11 mouse cellular contexts compared by ENCODE assay signal in the genomic region with DNA sequence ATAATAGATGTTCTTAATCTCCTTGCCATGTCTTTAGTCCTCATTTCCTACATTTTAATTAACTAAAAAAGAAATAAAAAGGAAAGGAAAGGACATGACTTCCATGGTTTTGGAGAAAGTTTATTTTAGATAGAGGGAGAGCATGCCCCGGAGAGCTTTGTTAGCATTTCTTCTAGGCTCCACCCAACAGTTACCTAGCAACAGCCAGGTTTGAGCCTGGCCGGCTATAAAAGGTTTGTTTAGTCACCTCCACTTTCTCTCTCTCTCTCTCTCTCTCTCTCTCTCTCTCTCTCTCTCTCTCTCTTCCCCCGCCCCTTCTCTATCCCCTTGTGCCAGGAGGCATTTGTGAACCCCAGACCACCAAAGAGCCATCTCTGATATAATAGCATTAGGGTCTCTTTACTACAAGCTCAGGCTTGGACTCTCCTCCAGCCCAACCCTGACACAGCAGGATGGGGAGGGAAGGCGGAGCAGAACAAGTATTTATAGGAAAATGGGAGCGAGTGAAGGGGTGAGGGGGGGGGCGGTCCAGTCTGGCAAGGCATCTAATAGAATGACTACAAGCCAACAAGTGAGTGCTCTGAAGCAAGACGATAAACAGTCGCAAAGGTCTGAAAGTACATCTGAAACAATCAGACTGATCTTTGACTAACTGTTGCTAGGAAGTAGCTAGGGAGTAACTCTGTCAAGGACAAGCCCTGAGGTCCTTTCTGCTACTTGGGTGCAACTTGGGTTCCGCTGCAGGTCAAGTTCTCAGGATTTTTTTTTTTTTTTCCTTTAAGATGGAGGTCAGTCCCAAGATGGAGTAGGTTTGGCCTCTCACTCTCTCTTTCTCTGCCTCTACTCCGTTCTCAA. TPM values are rescaled to one million over a fixed set of nuclear protein-coding genes. Genes with fewer than 3 reads are reported as not detected.
DNase-seq lines count a peak whose midpoint lies in the region; ATAC-seq and TF ChIP-seq lines count a peak whose summit lies in the region.
"Had no signal": no experiment of that assay in that cellular context is flagged by ENCODE, and none has a peak within 500 bp of the region (broad histone marks: within the 10 kb centered on the region; RNA-seq: fewer than 3 reads in every experiment).

No protein-coding gene starts in this region.

- ATAC-seq in forebrain, embryonic 12.5 days (ENCODE audit: low FRiP score), result no peak
- ATAC-seq in forebrain, embryonic 16.5 days, result no peak
- ATAC-seq in liver, postnatal 0 days, result no peak
- 0 out of 2 replicates have a peak, but pooled peaks have one; percentile 28 for ATAC-seq in intestine, embryonic 14.5 days (replicated peaks; ENCODE audit: low FRiP score, low TSS enrichment, low read depth)
- ATAC-seq in midbrain, postnatal 0 days (ENCODE audit: low FRiP score), result no peak

- no peak for TF ChIP-seq CTCF in liver, postnatal 0 days (IDR thresholded peaks at IDR 0.05; ENCODE audit: low read depth)
- TF ChIP-seq CTCF in midbrain, postnatal 0 days (IDR thresholded peaks at IDR 0.05), result no peak

- no peaks in the 10 kb centered on the region for H3K9me3 ChIP-seq in forebrain, embryonic 12.5 days
- H3K9me3 ChIP-seq in forebrain, embryonic 16.5 days (ENCODE audit: control insufficient read depth, low read length), result no peaks in the 10 kb centered on the region
- no peaks in the 10 kb centered on the region for H3K9me3 ChIP-seq in liver, postnatal 0 days (ENCODE audit: low read length)
- H3K9me3 ChIP-seq in intestine, embryonic 14.5 days (ENCODE audit: control insufficient read depth, low read length), result no peaks in the 10 kb centered on the region
- no peaks in the 10 kb centered on the region for H3K9me3 ChIP-seq in midbrain, postnatal 0 days (ENCODE audit: low read length)
- H3K9me3 ChIP-seq: neural tube, embryonic 12.5 days had no signal

- H3K4me3 ChIP-seq in forebrain, embryonic 12.5 days (replicated peaks), result no peak overlapping the region
- no peak overlapping the region for H3K4me3 ChIP-seq in forebrain, embryonic 16.5 days (replicated peaks; ENCODE audit: low read length)
- no peak overlapping the region for H3K4me3 ChIP-seq in liver, postnatal 0 days (ENCODE audit: low read depth, low read length)
- H3K4me3 ChIP-seq in intestine, embryonic 14.5 days (ENCODE audit: low read depth, low read length), result no peak overlapping the region
- H3K4me3 ChIP-seq in midbrain, postnatal 0 days (ENCODE audit: low read depth, low read length), result no peak overlapping the region
- H3K4me3 ChIP-seq: neural tube, embryonic 12.5 days had no signal

- H3K27ac ChIP-seq in forebrain, embryonic 12.5 days, result no peak overlapping the region
- H3K27ac ChIP-seq in forebrain, embryonic 16.5 days (ENCODE audit: low read length), result no peak overlapping the region
- no peak overlapping the region for H3K27ac ChIP-seq in liver, postnatal 0 days (ENCODE audit: low read depth)
- no peak overlapping the region for H3K27ac ChIP-seq in intestine, embryonic 14.5 days (ENCODE audit: low read depth)
- no peak overlapping the region for H3K27ac ChIP-seq in midbrain, postnatal 0 days (ENCODE audit: low read depth, low read length)
- H3K27ac ChIP-seq: neural tube, embryonic 12.5 days had no signal

- peak overlapping the region; percentile 33 for H3K4me2 ChIP-seq in forebrain, embryonic 12.5 days
- H3K4me2 ChIP-seq in forebrain, embryonic 16.5 days (ENCODE audit: low read length), result no peak overlapping the region
- no peak overlapping the region for H3K4me2 ChIP-seq in liver, postnatal 0 days (ENCODE audit: low read depth, low read length)
- H3K4me2 ChIP-seq in intestine, embryonic 14.5 days (ENCODE audit: low read length), result peak overlapping the region; percentile 22
- 0 out of 2 replicates have a peak overlapping the region, but pooled peaks have one; percentile 12 for H3K4me2 ChIP-seq in midbrain, postnatal 0 days (ENCODE audit: low read depth, low read length, poor library complexity, severe bottlenecking)
- H3K4me2 ChIP-seq: neural tube, embryonic 12.5 days had no signal

- peaks cover 8% of the 10 kb centered on the region for H3K27me3 ChIP-seq in forebrain, embryonic 12.5 days
- no peaks in the 10 kb centered on the region for H3K27me3 ChIP-seq in forebrain, embryonic 16.5 days (replicated peaks; ENCODE audit: control insufficient read depth, insufficient read depth, low read length)
- H3K27me3 ChIP-seq in liver, postnatal 0 days (ENCODE audit: insufficient read depth, low read length), result no peaks in the 10 kb centered on the region
- H3K27me3 ChIP-seq in intestine, embryonic 14.5 days (replicated peaks; ENCODE audit: control insufficient read depth, insufficient read depth, low read length), result no peaks in the 10 kb centered on the region
- H3K27me3 ChIP-seq in midbrain, postnatal 0 days (ENCODE audit: insufficient read depth, low read length), result no peaks in the 10 kb centered on the region
- H3K27me3 ChIP-seq: neural tube, embryonic 12.5 days had no signal

- peak; percentile 27 for DNase-seq in liver
- DNase-seq in liver, postnatal 0 days, result no peak
- peak; percentile 59 for DNase-seq in intestine, embryonic 14.5 days (ENCODE audit: low spot score)
- no peak for DNase-seq in midbrain, postnatal 0 days (ENCODE audit: low spot score)
- DNase-seq in ovary, postnatal 14 days (ENCODE audit: low spot score), result no peak
- DNase-seq in retina, embryonic 14.5 days (ENCODE audit: low spot score), result no peak
- DNase-seq: B cell, adult 2 months; kidney, postnatal 10 days had no signal

- H3K4me1 ChIP-seq in forebrain, embryonic 12.5 days, result peaks cover 6% of the 10 kb centered on the region
- peaks cover 2% of the 10 kb centered on the region; the same call in 1 of the 2 replicates for H3K4me1 ChIP-seq in forebrain, embryonic 16.5 days (replicated peaks; ENCODE audit: control insufficient read depth, insufficient read depth, low read length)
- H3K4me1 ChIP-seq in liver, postnatal 0 days (ENCODE audit: insufficient read depth), result peaks cover 4% of the 10 kb centered on the region
- H3K4me1 ChIP-seq in intestine, embryonic 14.5 days (replicated peaks; ENCODE audit: control insufficient read depth, insufficient read depth, low read length), result peaks cover 4% of the 10 kb centered on the region; the same call in 1 of the 2 replicates
- no peaks in the 10 kb centered on the region for H3K4me1 ChIP-seq in midbrain, postnatal 0 days (ENCODE audit: insufficient read depth, low read length)

- WGBS in forebrain, embryonic 12.5 days, result 24% methylated on average over 9 of the region's 10 CpGs
- 20% methylated on average over 10 of the region's 10 CpGs for WGBS in forebrain, embryonic 16.5 days
- WGBS in liver, postnatal 0 days (ENCODE audit: insufficient replicate concordance), result 32% methylated on average over 10 of the region's 10 CpGs
- 14% methylated on average over 10 of the region's 10 CpGs for WGBS in intestine, embryonic 14.5 days
- 24% methylated on average over 10 of the region's 10 CpGs for WGBS in midbrain, postnatal 0 days

- no peak for TF ChIP-seq EP300 in liver, postnatal 0 days (IDR thresholded peaks at IDR 0.05; ENCODE audit: low read depth)

- H3K9ac ChIP-seq in forebrain, embryonic 12.5 days, result no peak overlapping the region
- H3K9ac ChIP-seq in forebrain, embryonic 16.5 days (replicated peaks; ENCODE audit: low read depth, low read length), result no peak overlapping the region
- no peak overlapping the region; the same call in 1 of the 2 replicates for H3K9ac ChIP-seq in liver, postnatal 0 days (replicated peaks)
- no peak overlapping the region for H3K9ac ChIP-seq in intestine, embryonic 14.5 days (ENCODE audit: low read length)
- no peak overlapping the region for H3K9ac ChIP-seq in midbrain, postnatal 0 days (replicated peaks; ENCODE audit: low read length, poor library complexity, severe bottlenecking)
- H3K9ac ChIP-seq: neural tube, embryonic 12.5 days had no signal

- H3K36me3 ChIP-seq in forebrain, embryonic 12.5 days (replicated peaks), result no peaks in the 10 kb centered on the region
- H3K36me3 ChIP-seq in forebrain, embryonic 16.5 days (ENCODE audit: control insufficient read depth, insufficient read depth), result no peaks in the 10 kb centered on the region
- H3K36me3 ChIP-seq in liver, postnatal 0 days (replicated peaks; ENCODE audit: insufficient read depth, low read length), result no peaks in the 10 kb centered on the region
- no peaks in the 10 kb centered on the region for H3K36me3 ChIP-seq in intestine, embryonic 14.5 days (ENCODE audit: control insufficient read depth, insufficient read depth, low read length)
- H3K36me3 ChIP-seq in midbrain, postnatal 0 days (ENCODE audit: insufficient read depth, low read length), result no peaks in the 10 kb centered on the region
- H3K36me3 ChIP-seq: neural tube, embryonic 12.5 days had no signal

RNA-seq across cellular contexts. Expression of a gene that starts 17.4 kb away (rescaled TPM):
- 3.9 and 5.2 TPM in 2 replicates for polyA plus RNA-seq in forebrain, embryonic 12.5 days (2016; fragmentation: Nextera tagmentation; extraction: Ambion mirVana)
- 5.3 and 6.4 TPM in 2 replicates for polyA plus RNA-seq in forebrain, embryonic 16.5 days (2015; fragmentation: Nextera tagmentation; extraction: Ambion mirVana)
- 0.90 and 1.5 TPM in 2 replicates for polyA plus RNA-seq in liver, postnatal 0 days (2015; fragmentation: Nextera tagmentation; extraction: Ambion mirVana)
- polyA plus RNA-seq in intestine, embryonic 14.5 days (2014; fragmentation: Nextera tagmentation; extraction: Ambion mirVana), result 1.5 and 2.1 TPM in 2 replicates
- total RNA-seq in midbrain, postnatal 0 days (2014; rRNA removed), result 0.38 and 1.5 TPM in 2 replicates
- polyA plus RNA-seq in midbrain, postnatal 0 days (2015; fragmentation: Nextera tagmentation; extraction: Ambion mirVana), result 6.0 and 8.1 TPM in 2 replicates

RNA-seq across cellular contexts. Expression of a gene that starts 31.6 kb away (rescaled TPM):
- 4.8 and 4.9 TPM in 2 replicates for polyA plus RNA-seq in forebrain, embryonic 12.5 days (2016; fragmentation: Nextera tagmentation; extraction: Ambion mirVana)
- 6.7 and 7.6 TPM in 2 replicates for polyA plus RNA-seq in forebrain, embryonic 16.5 days (2015; fragmentation: Nextera tagmentation; extraction: Ambion mirVana)
- 40.3 and 41.8 TPM in 2 replicates for polyA plus RNA-seq in liver, postnatal 0 days (2015; fragmentation: Nextera tagmentation; extraction: Ambion mirVana)
- 10.7 and 12.7 TPM in 2 replicates for polyA plus RNA-seq in intestine, embryonic 14.5 days (2014; fragmentation: Nextera tagmentation; extraction: Ambion mirVana)
- 18.1 and 19.8 TPM in 2 replicates for total RNA-seq in midbrain, postnatal 0 days (2014; rRNA removed)
- 12.8 and 14.2 TPM in 2 replicates for polyA plus RNA-seq in midbrain, postnatal 0 days (2015; fragmentation: Nextera tagmentation; extraction: Ambion mirVana)

RNA-seq across cellular contexts. Expression of a gene that starts 54.1 kb away (rescaled TPM):
- 218 and 236 TPM in 2 replicates for polyA plus RNA-seq in forebrain, embryonic 12.5 days (2016; fragmentation: Nextera tagmentation; extraction: Ambion mirVana)
- polyA plus RNA-seq in forebrain, embryonic 16.5 days (2015; fragmentation: Nextera tagmentation; extraction: Ambion mirVana), result 206 and 226 TPM in 2 replicates
- polyA plus RNA-seq in liver, postnatal 0 days (2015; fragmentation: Nextera tagmentation; extraction: Ambion mirVana), result 207 and 212 TPM in 2 replicates
- 341 and 347 TPM in 2 replicates for polyA plus RNA-seq in intestine, embryonic 14.5 days (2014; fragmentation: Nextera tagmentation; extraction: Ambion mirVana)
- 263 TPM in 2 replicates for total RNA-seq in midbrain, postnatal 0 days (2014; rRNA removed)
- 313 and 326 TPM in 2 replicates for polyA plus RNA-seq in midbrain, postnatal 0 days (2015; fragmentation: Nextera tagmentation; extraction: Ambion mirVana)

RNA-seq across cellular contexts. Expression of a gene that starts 54.2 kb away (rescaled TPM):
- 0.54 and 1.0 TPM in 2 replicates for polyA plus RNA-seq in forebrain, embryonic 12.5 days (2016; fragmentation: Nextera tagmentation; extraction: Ambion mirVana)
- polyA plus RNA-seq in forebrain, embryonic 16.5 days (2015; fragmentation: Nextera tagmentation; extraction: Ambion mirVana), result not detected in 2 replicates
- 0.05 and 0.12 TPM in 2 replicates for polyA plus RNA-seq in liver, postnatal 0 days (2015; fragmentation: Nextera tagmentation; extraction: Ambion mirVana)
- 0.48 and 0.49 TPM in 2 replicates for polyA plus RNA-seq in intestine, embryonic 14.5 days (2014; fragmentation: Nextera tagmentation; extraction: Ambion mirVana)
- 0.49 and 0.90 TPM in 2 replicates for total RNA-seq in midbrain, postnatal 0 days (2014; rRNA removed)
- polyA plus RNA-seq in midbrain, postnatal 0 days (2015; fragmentation: Nextera tagmentation; extraction: Ambion mirVana), result 0.63 and 0.67 TPM in 2 replicates

Comparison
In these comparisons a context has a peak if more than half of its experiments do, and no peak if none do; other contexts are left out.
1. H3K4me2 ChIP-seq: peak in forebrain, embryonic 12.5 days (single experiment), intestine, embryonic 14.5 days (single experiment) and midbrain, postnatal 0 days (single experiment); none in forebrain, embryonic 16.5 days (single experiment) and liver, postnatal 0 days (single experiment).
2. DNase-seq: peak in liver (single experiment) and intestine, embryonic 14.5 days (single experiment); none in liver, postnatal 0 days (single experiment), midbrain, postnatal 0 days (single experiment), ovary, postnatal 14 days (single experiment) and retina, embryonic 14.5 days (single experiment).